Mouse (Mus musculus): Measurements from ENCODE around the gene Lrp1.

DNA sequence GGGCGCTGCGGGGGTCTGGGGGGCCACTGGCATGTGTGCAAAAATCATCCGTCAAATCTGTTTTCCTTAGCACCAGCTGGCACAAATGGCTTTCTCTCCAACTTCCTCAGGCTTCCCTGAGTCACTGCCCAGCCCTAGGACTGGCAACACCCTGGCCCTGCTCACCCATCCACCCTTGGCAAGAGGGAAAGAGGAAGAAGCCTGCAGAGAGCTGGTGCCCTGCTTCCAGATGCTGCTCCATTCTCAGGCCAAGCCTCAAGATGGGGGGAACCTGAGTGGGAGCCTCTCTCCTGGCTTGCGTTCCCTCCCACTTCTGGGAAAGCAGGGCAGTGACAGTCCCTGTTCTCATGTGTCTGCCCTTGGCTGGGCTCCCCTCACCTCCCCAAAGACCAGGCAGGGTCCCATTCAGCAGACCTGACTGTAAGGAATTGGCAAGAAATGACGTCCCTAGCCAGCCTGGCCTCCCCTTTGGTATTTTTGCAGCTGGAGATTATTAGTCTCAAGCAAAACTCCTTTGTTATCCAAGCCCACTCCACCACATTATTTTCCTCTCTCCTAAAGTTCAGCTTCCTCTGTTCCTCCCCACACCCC lies 23.5 kb downstream of the Lrp1 start:
- TF ChIP-seq CTCF (IDR thresholded peaks at IDR 0.05; ENCODE audit: borderline replicate concordance, insufficient read depth, low read length) (no peak), POLR2A (IDR thresholded peaks at IDR 0.05; ENCODE audit: low read depth, low read length) (no peak)

Data from embryonic fibroblast, embryonic 13.5 days (primary cell).